Mouse (Mus musculus) ES-E14 (cell line): ENCODE measurements at regions not wholly inside any gene's neighbourhood (a gene's known extent, or its start where the extent isn't known, plus 50 kb on each side); places are given as distances from the start of the nearest gene placed in this dataset.

ENCODE experiments used
- CHD2 ChIP-seq: IDR thresholded peaks from 2 replicates; pipeline ENCODE4 v1.6.1; 2014; ENCODE audit warnings: mild to moderate bottlenecking, low read depth, low read length, inconsistent platforms
- HCFC1 ChIP-seq: IDR thresholded peaks from 2 replicates; pipeline ENCODE4 v1.6.1; 2012; ENCODE audit warnings: low read length, inconsistent platforms, borderline replicate concordance; ENCODE audit not compliant: insufficient read depth
- MAFK ChIP-seq: IDR thresholded peaks from 2 replicates; pipeline ENCODE4 v1.6.1; 2014; ENCODE audit warnings: mild to moderate bottlenecking, low read depth, low read length, inconsistent platforms; ENCODE audit not compliant: insufficient read depth
- ZC3H11A ChIP-seq: IDR thresholded peaks from 2 replicates; pipeline ENCODE4 v1.6.1; 2012; ENCODE audit warnings: low read depth, mild to moderate bottlenecking, inconsistent platforms, low read length, borderline replicate concordance
- ZNF384 ChIP-seq: IDR thresholded peaks from 2 replicates; pipeline ENCODE4 v1.6.1; 2012; ENCODE audit warnings: low read depth, low read length, inconsistent platforms

DNA sequence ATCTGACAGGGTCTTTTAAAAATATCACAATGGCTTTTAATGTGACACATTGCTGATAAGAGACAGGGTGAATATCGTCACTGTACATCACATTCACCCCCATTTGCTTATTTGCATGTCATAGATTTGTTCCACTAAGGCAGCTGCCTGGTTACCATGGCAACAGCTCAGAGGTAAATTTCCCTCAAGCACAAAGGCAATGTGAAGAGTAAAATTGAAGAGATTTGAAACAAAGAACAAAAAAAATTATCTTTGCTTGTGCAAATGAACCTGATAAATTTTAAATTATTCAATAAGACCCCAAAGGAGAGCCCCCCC, 77.3 kb downstream of the Pxdc1 start:
- TF ChIP-seq ZNF384 (no peak), MAFK (no peak), CHD2 (no peak), HCFC1 (no peak), ZC3H11A (no peak)
